Mouse (Mus musculus): ENCODE measurements around the gene Lrrfip1.

DNA sequence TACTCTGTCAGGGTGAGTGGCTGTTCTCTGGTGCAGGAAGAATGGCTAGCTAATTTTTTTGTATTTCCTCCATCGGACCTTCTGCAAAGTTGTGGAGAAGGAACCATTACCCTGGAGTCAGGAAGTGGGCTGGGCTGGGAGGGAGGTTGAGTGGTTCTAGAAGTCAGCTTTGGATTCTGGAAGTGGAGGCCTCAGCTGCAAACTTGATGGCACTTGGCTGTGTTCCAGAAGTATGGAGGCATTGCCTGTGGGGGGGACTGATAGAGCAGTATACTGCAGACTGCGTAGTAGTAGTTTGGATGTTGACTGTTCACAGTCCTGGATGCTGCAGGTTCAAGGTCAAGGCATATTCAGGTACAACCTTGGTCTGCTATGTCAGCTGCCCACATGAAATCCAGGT is 12.2 kb downstream of the Lrrfip1 start:
- TF ChIP-seq CTCF (IDR thresholded peaks at IDR 0.05; ENCODE audit: extremely low read depth, insufficient read depth, insufficient read length, insufficient replicate concordance) (no peak), POLR2A (IDR thresholded peaks at IDR 0.05; ENCODE audit: low read depth, low read length) (no peak)

All from spleen, adult 2 months (tissue).